ENCODE assay signal across 21 mouse cellular contexts in the genomic region with DNA sequence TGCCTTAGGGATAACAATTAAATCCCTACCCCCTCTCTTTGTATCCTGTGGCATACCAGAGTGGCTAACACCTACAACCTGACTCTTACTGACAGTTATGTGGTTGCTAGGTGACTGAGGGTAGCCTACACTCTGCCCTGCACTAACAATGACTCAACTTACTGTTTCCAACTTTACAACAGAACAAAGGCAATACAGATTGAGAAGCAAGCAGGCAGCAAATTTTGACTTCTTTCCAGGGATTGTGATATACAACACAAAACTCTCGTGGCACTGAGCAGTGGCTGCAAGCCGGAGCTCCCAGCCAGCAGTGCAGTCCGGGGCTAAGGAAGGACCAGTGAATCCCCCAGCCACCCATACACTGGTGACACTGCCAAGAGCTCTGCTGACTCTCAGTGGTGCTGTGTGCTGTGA. TPM values are rescaled to one million over a fixed set of nuclear protein-coding genes. Genes with fewer than 3 reads are reported as not detected.
A peak's percentile ranks its signal among the peaks of the same experiment; 100 is the strongest.
DNase-seq lines count a peak whose midpoint lies in the region; ATAC-seq and TF ChIP-seq lines count a peak whose summit lies in the region.
"Had no signal": no experiment of that assay in that cellular context is flagged by ENCODE, and none has a peak within 500 bp of the region (broad histone marks: within the 10 kb centered on the region; RNA-seq: fewer than 3 reads in every experiment).

No protein-coding gene starts in this region.

- TF ChIP-seq EP300 in heart, postnatal 0 days (IDR thresholded peaks at IDR 0.05; ENCODE audit: low read depth): no peak

- 35% methylated on average over 3 of the region's 3 CpGs for WGBS in heart, postnatal 0 days
- WGBS in midbrain, embryonic 12.5 days: 70% methylated on average over 3 of the region's 3 CpGs
- 76% methylated on average over 3 of the region's 3 CpGs for WGBS in midbrain, embryonic 14.5 days
- WGBS in midbrain, postnatal 0 days: 63% methylated on average over 3 of the region's 3 CpGs

- H3K4me2 ChIP-seq in heart, postnatal 0 days (ENCODE audit: low read depth, low read length): no peak overlapping the region
- H3K4me2 ChIP-seq in midbrain, embryonic 12.5 days (replicated peaks): no peak overlapping the region
- H3K4me2 ChIP-seq in midbrain, embryonic 14.5 days (ENCODE audit: low read length): no peak overlapping the region
- no peak overlapping the region for H3K4me2 ChIP-seq in midbrain, postnatal 0 days (ENCODE audit: low read depth, low read length, poor library complexity, severe bottlenecking)
- H3K4me2 ChIP-seq: embryonic facial prominence, embryonic 15.5 days; neural tube, embryonic 15.5 days had no signal

- no peak for TF ChIP-seq POLR2A in brain, embryonic 14.5 days (IDR thresholded peaks at IDR 0.05; ENCODE audit: borderline replicate concordance, extremely low read depth, insufficient read depth, insufficient read length, poor library complexity, severe bottlenecking)

- ATAC-seq in heart, postnatal 0 days (ENCODE audit: insufficient read depth, low read depth): peak; percentile 47; the same call in 1 of the 2 replicates
- peak; percentile 41; the same call in 1 of the 2 replicates for ATAC-seq in midbrain, embryonic 12.5 days (ENCODE audit: low FRiP score, low read depth)
- ATAC-seq in midbrain, embryonic 14.5 days (ENCODE audit: low FRiP score, low TSS enrichment): no peak; the same call in 1 of the 2 replicates
- ATAC-seq in midbrain, postnatal 0 days (ENCODE audit: low FRiP score): 0 out of 2 replicates have a peak, but pooled peaks have one; percentile 27
- ATAC-seq: intestine, embryonic 16.5 days; liver, postnatal 0 days had no signal

- H3K4me3 ChIP-seq in heart, postnatal 0 days (ENCODE audit: low read depth, low read length): no peak overlapping the region
- no peak overlapping the region for H3K4me3 ChIP-seq in midbrain, embryonic 12.5 days
- no peak overlapping the region for H3K4me3 ChIP-seq in midbrain, embryonic 14.5 days (replicated peaks; ENCODE audit: low read depth, low read length)
- no peak overlapping the region for H3K4me3 ChIP-seq in midbrain, postnatal 0 days (ENCODE audit: low read depth, low read length)
- H3K4me3 ChIP-seq: embryonic facial prominence, embryonic 15.5 days; gastrocnemius, adult 2 months; neural tube, embryonic 15.5 days had no signal

- H3K9ac ChIP-seq in heart, postnatal 0 days (replicated peaks; ENCODE audit: low read depth, low read length): no peak overlapping the region
- no peak overlapping the region for H3K9ac ChIP-seq in midbrain, embryonic 12.5 days (replicated peaks)
- H3K9ac ChIP-seq in midbrain, embryonic 14.5 days (replicated peaks; ENCODE audit: low read length): no peak overlapping the region
- H3K9ac ChIP-seq in midbrain, postnatal 0 days (replicated peaks; ENCODE audit: low read length, poor library complexity, severe bottlenecking): no peak overlapping the region
- H3K9ac ChIP-seq: embryonic facial prominence, embryonic 15.5 days; liver, postnatal 0 days; neural tube, embryonic 15.5 days had no signal

- H3K36me3 ChIP-seq in heart, postnatal 0 days (replicated peaks; ENCODE audit: control insufficient read depth, insufficient read depth, low read length): peaks cover 15% of the 10 kb centered on the region
- H3K36me3 ChIP-seq in midbrain, embryonic 12.5 days: peaks cover 6% of the 10 kb centered on the region; the same call in 1 of the 2 replicates
- H3K36me3 ChIP-seq in midbrain, embryonic 14.5 days (ENCODE audit: control insufficient read depth, insufficient read depth, low read length): peaks cover 11% of the 10 kb centered on the region; the same call in 1 of the 2 replicates
- peaks cover 5% of the 10 kb centered on the region; the same call in 1 of the 2 replicates for H3K36me3 ChIP-seq in midbrain, postnatal 0 days (ENCODE audit: insufficient read depth, low read length)

- no peaks in the 10 kb centered on the region for H3K27me3 ChIP-seq in heart, postnatal 0 days (ENCODE audit: control insufficient read depth, insufficient read depth, low read length)
- H3K27me3 ChIP-seq in midbrain, embryonic 12.5 days: no peaks in the 10 kb centered on the region
- no peaks in the 10 kb centered on the region for H3K27me3 ChIP-seq in midbrain, embryonic 14.5 days (ENCODE audit: control insufficient read depth, insufficient read depth, low read length)
- H3K27me3 ChIP-seq in midbrain, postnatal 0 days (ENCODE audit: insufficient read depth, low read length): no peaks in the 10 kb centered on the region
- H3K27me3 ChIP-seq: CH12.LX; embryonic facial prominence, embryonic 15.5 days; neural tube, embryonic 15.5 days had no signal

- no peak overlapping the region for H3K27ac ChIP-seq in heart, postnatal 0 days (ENCODE audit: low read depth)
- no peak overlapping the region for H3K27ac ChIP-seq in midbrain, embryonic 12.5 days (replicated peaks)
- H3K27ac ChIP-seq in midbrain, embryonic 14.5 days (replicated peaks; ENCODE audit: low read depth, low read length): no peak overlapping the region
- no peak overlapping the region for H3K27ac ChIP-seq in midbrain, postnatal 0 days (ENCODE audit: low read depth, low read length)
- H3K27ac ChIP-seq: embryonic facial prominence, embryonic 15.5 days; gastrocnemius, adult 2 months; neural tube, embryonic 15.5 days had no signal

- intact Hi-C loops in left cerebral cortex, postnatal 4 days (cut with DNase I): no loop called here

- H3K9me3 ChIP-seq in heart, postnatal 0 days (replicated peaks; ENCODE audit: control insufficient read depth, low read length): no peaks in the 10 kb centered on the region
- H3K9me3 ChIP-seq in midbrain, embryonic 12.5 days: no peaks in the 10 kb centered on the region
- H3K9me3 ChIP-seq in midbrain, embryonic 14.5 days (ENCODE audit: control insufficient read depth, low read length): no peaks in the 10 kb centered on the region
- H3K9me3 ChIP-seq in midbrain, postnatal 0 days (ENCODE audit: low read length): no peaks in the 10 kb centered on the region
- H3K9me3 ChIP-seq: embryonic facial prominence, embryonic 15.5 days; neural tube, embryonic 15.5 days had no signal

- TF ChIP-seq CTCF in heart, postnatal 0 days (IDR thresholded peaks at IDR 0.05; ENCODE audit: low read depth): no peak
- no peak for TF ChIP-seq CTCF in brain, embryonic 14.5 days (IDR thresholded peaks at IDR 0.05; ENCODE audit: borderline replicate concordance, extremely low read depth, insufficient read depth, insufficient read length)
- TF ChIP-seq CTCF in midbrain, postnatal 0 days (IDR thresholded peaks at IDR 0.05): no peak

- H3K4me1 ChIP-seq in heart, postnatal 0 days (ENCODE audit: control insufficient read depth, insufficient read depth): peaks cover 19% of the 10 kb centered on the region; the same call in 1 of the 2 replicates
- H3K4me1 ChIP-seq in midbrain, embryonic 12.5 days: peaks cover 12% of the 10 kb centered on the region; the same call in 1 of the 2 replicates
- H3K4me1 ChIP-seq in midbrain, embryonic 14.5 days (ENCODE audit: control insufficient read depth, insufficient read depth, low read length): 0 out of 2 replicates have a peak, but pooled peaks cover 3% of the 10 kb centered on the region
- H3K4me1 ChIP-seq in midbrain, postnatal 0 days (ENCODE audit: insufficient read depth, low read length): no peaks in the 10 kb centered on the region

- DNase-seq in heart, postnatal 0 days (ENCODE audit: low spot score): no peak
- DNase-seq in heart, adult 8-10 months (ENCODE audit: low spot score): no peak
- no peak for DNase-seq in midbrain, embryonic 14.5 days
- peak; percentile 43 for DNase-seq in brain, embryonic 14.5 days (ENCODE audit: low read depth)
- peak; percentile 5 for DNase-seq in midbrain, postnatal 0 days (ENCODE audit: low spot score)
- no peak for DNase-seq in left cerebral cortex, postnatal 4 days
- no peak for DNase-seq in thymus, postnatal 14 days
- DNase-seq: cerebellum, postnatal 14 days; gastrocnemius, adult 2 months; liver, postnatal 0 days; right cerebral cortex, postnatal 25 days had no signal

RNA-seq across cellular contexts. Expression of gene Mfsd14a, which starts 10.4 kb away (rescaled TPM):
- total RNA-seq in heart, postnatal 0 days (2014; rRNA removed; ENCODE audit: low replicate concordance): 36.0 and 44.3 TPM in 2 replicates
- 35.7 and 39.9 TPM in 2 replicates for polyA plus RNA-seq in heart, postnatal 0 days (2015; fragmentation: Nextera tagmentation; extraction: Ambion mirVana)
- 10 to 100 TPM; 13.5 to 16.7 (median 15.5) TPM for total RNA-seq in heart, adult 8-10 months (2022)
- 79.0 and 79.6 TPM in 2 replicates for polyA plus RNA-seq in midbrain, embryonic 12.5 days (2016; fragmentation: Nextera tagmentation; extraction: Ambion mirVana)
- 61.4 and 75.5 TPM in 2 replicates for polyA plus RNA-seq in midbrain, embryonic 14.5 days (2014; fragmentation: Nextera tagmentation; extraction: Ambion mirVana)
- 38.8 and 44.9 TPM in 2 replicates for polyA plus RNA-seq in brain, embryonic 14.5 days (2012; rRNA removed)
- total RNA-seq in midbrain, postnatal 0 days (2014; rRNA removed): 44.7 and 51.1 TPM in 2 replicates
- polyA plus RNA-seq in midbrain, postnatal 0 days (2015; fragmentation: Nextera tagmentation; extraction: Ambion mirVana): 49.4 and 50.6 TPM in 2 replicates
- 10 to 100 TPM; 49.7 to 55.7 TPM for total RNA-seq in left cerebral cortex, postnatal 4 days (2021)

RNA-seq across cellular contexts. Expression of gene Gm43191, which starts 29.0 kb away (rescaled TPM):
- not detected in 2 replicates for total RNA-seq in heart, postnatal 0 days (2014; rRNA removed; ENCODE audit: low replicate concordance)
- polyA plus RNA-seq in heart, postnatal 0 days (2015; fragmentation: Nextera tagmentation; extraction: Ambion mirVana): not detected in 2 replicates
- total RNA-seq in heart, adult 8-10 months (2022): 1 to 10 TPM in 1 of 4 experiments, not detected in 3; 1.0 TPM
- polyA plus RNA-seq in midbrain, embryonic 12.5 days (2016; fragmentation: Nextera tagmentation; extraction: Ambion mirVana): not detected in 2 replicates
- not detected in 2 replicates for polyA plus RNA-seq in midbrain, embryonic 14.5 days (2014; fragmentation: Nextera tagmentation; extraction: Ambion mirVana)
- not detected in 2 replicates for polyA plus RNA-seq in brain, embryonic 14.5 days (2012; rRNA removed)
- not detected in 2 replicates for total RNA-seq in midbrain, postnatal 0 days (2014; rRNA removed)
- not detected in 2 replicates for polyA plus RNA-seq in midbrain, postnatal 0 days (2015; fragmentation: Nextera tagmentation; extraction: Ambion mirVana)
- under 1 TPM in 1 of 2 experiments, not detected in 1; 0.68 TPM for total RNA-seq in left cerebral cortex, postnatal 4 days (2021)
- total RNA-seq: CH12.LX; gastrocnemius, adult 2 months; layer of hippocampus, adult 18-20 months; left cerebral cortex, postnatal 36 days; megakaryocyte-erythroid progenitor cell, adult 5-6 weeks had no signal
- polyA plus RNA-seq: embryonic facial prominence, embryonic 15.5 days; heart, embryonic 16.5 days; intestine, embryonic 16.5 days; liver, postnatal 0 days; neural tube, embryonic 15.5 days; stomach, embryonic 14.5 days had no signal

RNA-seq across cellular contexts. Expression of gene Trmt13, which starts 37.7 kb away (rescaled TPM):
- 5.9 and 13.3 TPM in 2 replicates for total RNA-seq in heart, postnatal 0 days (2014; rRNA removed; ENCODE audit: low replicate concordance)
- polyA plus RNA-seq in heart, postnatal 0 days (2015; fragmentation: Nextera tagmentation; extraction: Ambion mirVana): 11.0 and 11.9 TPM in 2 replicates
- total RNA-seq in heart, adult 8-10 months (2022): 1 to 10 TPM; 4.6 to 5.9 (median 5.1) TPM
- polyA plus RNA-seq in midbrain, embryonic 12.5 days (2016; fragmentation: Nextera tagmentation; extraction: Ambion mirVana): 31.4 and 34.8 TPM in 2 replicates
- 22.9 and 26.1 TPM in 2 replicates for polyA plus RNA-seq in midbrain, embryonic 14.5 days (2014; fragmentation: Nextera tagmentation; extraction: Ambion mirVana)
- polyA plus RNA-seq in brain, embryonic 14.5 days (2012; rRNA removed): 25.3 and 27.2 TPM in 2 replicates
- 12.2 and 14.0 TPM in 2 replicates for total RNA-seq in midbrain, postnatal 0 days (2014; rRNA removed)
- polyA plus RNA-seq in midbrain, postnatal 0 days (2015; fragmentation: Nextera tagmentation; extraction: Ambion mirVana): 22.1 and 23.4 TPM in 2 replicates
- 10 to 100 TPM; 17.9 to 20.0 TPM for total RNA-seq in left cerebral cortex, postnatal 4 days (2021)

RNA-seq across cellular contexts. Expression of gene Sass6, which starts 57.3 kb away (rescaled TPM):
- total RNA-seq in heart, postnatal 0 days (2014; rRNA removed; ENCODE audit: low replicate concordance): 1.3 and 1.6 TPM in 2 replicates
- 4.7 and 4.8 TPM in 2 replicates for polyA plus RNA-seq in heart, postnatal 0 days (2015; fragmentation: Nextera tagmentation; extraction: Ambion mirVana)
- total RNA-seq in heart, adult 8-10 months (2022): 1 to 10 TPM; 1.7 to 2.3 (median 1.9) TPM
- polyA plus RNA-seq in midbrain, embryonic 12.5 days (2016; fragmentation: Nextera tagmentation; extraction: Ambion mirVana): 37.5 and 37.6 TPM in 2 replicates
- 10.0 and 16.2 TPM in 2 replicates for polyA plus RNA-seq in midbrain, embryonic 14.5 days (2014; fragmentation: Nextera tagmentation; extraction: Ambion mirVana)
- polyA plus RNA-seq in brain, embryonic 14.5 days (2012; rRNA removed): 10.4 and 10.7 TPM in 2 replicates
- total RNA-seq in midbrain, postnatal 0 days (2014; rRNA removed): 5.3 and 6.6 TPM in 2 replicates
- 7.2 and 9.2 TPM in 2 replicates for polyA plus RNA-seq in midbrain, postnatal 0 days (2015; fragmentation: Nextera tagmentation; extraction: Ambion mirVana)
- 10 to 100 TPM; 11.5 to 12.3 TPM for total RNA-seq in left cerebral cortex, postnatal 4 days (2021)

Comparison
In these comparisons a context has a peak if more than half of its experiments do, and no peak if none do; other contexts are left out.
1. DNase-seq: peak in brain, embryonic 14.5 days (single experiment) and midbrain, postnatal 0 days (single experiment); none in heart, postnatal 0 days (single experiment), heart, adult 8-10 months (single experiment), midbrain, embryonic 14.5 days (single experiment), left cerebral cortex, postnatal 4 days (single experiment) and thymus, postnatal 14 days (single experiment).